Mouse (Mus musculus): ENCODE data around the gene Gm21454. TPM values are rescaled to one million over a fixed set of nuclear protein-coding genes. Genes with fewer than 3 reads are reported as not detected.
"Not testable (repeated sequence)": the region's sequence is repeated elsewhere in the genome, so short reads cannot be mapped to it uniquely, and the experiment has no call there.

The Gm21454 gene
- polyA plus RNA-seq (2011; ENCODE audit: insufficient read length, low read depth, missing spikeins) = not detected in 2 replicates

- H3K4me1 ChIP-seq (ENCODE audit: control insufficient read depth, insufficient read depth, low read length); H3K27ac ChIP-seq (ENCODE audit: insufficient read depth, low read length); H3K4me3 ChIP-seq (ENCODE audit: insufficient read depth, low read length): not testable (repeated sequence)
These were observed at the start of gene Gm21454, which contains the start of gene Gm21440 for GRCm38 (mm10) chrY:13252091-13252490. Gm21454 (plus strand) TSS chrY:13252442. Gm21440 (plus strand) TSS chrY:13252391.

- not testable (repeated sequence) for H3K4me3 ChIP-seq (ENCODE audit: insufficient read depth, low read length); H3K4me1 ChIP-seq (ENCODE audit: control insufficient read depth, insufficient read depth, low read length); H3K27ac ChIP-seq (ENCODE audit: insufficient read depth, low read length)
These were observed 28.4 kb upstream of the Gm21454 start, which contains the start of gene Gm21828 for GRCm38 (mm10) chrY:13223828-13224227. Gm21828 (minus strand) TSS chrY:13223928.

GRCm38 (mm10) chrY:13348963-13349362 is 96.7 kb downstream of the Gm21454 start, which contains the start of gene Gm21725:
Gm21725 (minus strand) TSS chrY:13349063.
- not testable (repeated sequence) for H3K27ac ChIP-seq (ENCODE audit: insufficient read depth, low read length); H3K4me1 ChIP-seq (ENCODE audit: control insufficient read depth, insufficient read depth, low read length); H3K4me3 ChIP-seq (ENCODE audit: insufficient read depth, low read length)

Other genes with a start within 250 kb of the Gm21454 start
- not detected in 2 replicates for gene Gm20807, start 209.6 kb upstream of the Gm21454 start, polyA plus RNA-seq (2011; ENCODE audit: insufficient read length, low read depth, missing spikeins)
- gene Gm21891, start 119.0 kb upstream of the Gm21454 start, polyA plus RNA-seq (2011; ENCODE audit: insufficient read length, low read depth, missing spikeins) = not detected in 2 replicates
- gene Gm21425, start 90.5 kb upstream of the Gm21454 start, polyA plus RNA-seq (2011; ENCODE audit: insufficient read length, low read depth, missing spikeins) = not detected in 2 replicates
- gene Gm21828, start 28.5 kb upstream of the Gm21454 start, polyA plus RNA-seq (2011; ENCODE audit: insufficient read length, low read depth, missing spikeins) = not detected in 2 replicates
- gene Gm21440, start 51 bp upstream of the Gm21454 start, polyA plus RNA-seq (2011; ENCODE audit: insufficient read length, low read depth, missing spikeins) = not detected in 2 replicates
- not detected in 2 replicates for gene Gm21725, start 96.6 kb downstream of the Gm21454 start, polyA plus RNA-seq (2011; ENCODE audit: insufficient read length, low read depth, missing spikeins)
- gene Gm21866, start 213.1 kb downstream of the Gm21454 start, polyA plus RNA-seq (2011; ENCODE audit: insufficient read length, low read depth, missing spikeins) = not detected in 2 replicates
- not detected in 2 replicates for gene Gm20773, start 241.6 kb downstream of the Gm21454 start, polyA plus RNA-seq (2011; ENCODE audit: insufficient read length, low read depth, missing spikeins)